Mouse (Mus musculus): Measurements from ENCODE around the gene Cap2. TPM values are rescaled to one million over a fixed set of nuclear protein-coding genes. Genes with fewer than 3 reads are reported as not detected.

Gene Cap2
- total RNA-seq, 2 experiments from 2014 or later = 265 to 282 TPM

DNA sequence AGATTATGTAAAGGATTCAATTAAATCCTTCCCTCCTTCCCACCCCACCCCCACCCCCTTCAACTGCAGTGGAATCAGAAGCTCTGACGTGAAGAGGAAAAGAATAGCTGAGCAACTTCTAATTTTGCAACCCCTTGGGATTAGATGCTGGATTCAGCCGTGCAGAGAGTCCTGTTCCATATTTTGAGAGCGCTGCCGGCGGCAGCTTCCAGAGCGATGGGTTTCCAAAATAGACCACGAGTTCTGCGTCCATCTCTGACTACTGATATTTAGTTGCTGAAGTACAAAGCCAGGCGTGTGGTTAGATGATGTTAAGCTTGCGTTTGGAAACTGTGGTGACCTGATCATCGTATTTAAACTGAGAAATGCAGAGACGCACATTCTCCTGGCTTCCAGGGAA is 22.1 kb downstream of the Cap2 start:
- DNase-seq (ENCODE audit: low spot score in 2 of 2) = peak in 1 of 2 experiments; percentile 56

DNA sequence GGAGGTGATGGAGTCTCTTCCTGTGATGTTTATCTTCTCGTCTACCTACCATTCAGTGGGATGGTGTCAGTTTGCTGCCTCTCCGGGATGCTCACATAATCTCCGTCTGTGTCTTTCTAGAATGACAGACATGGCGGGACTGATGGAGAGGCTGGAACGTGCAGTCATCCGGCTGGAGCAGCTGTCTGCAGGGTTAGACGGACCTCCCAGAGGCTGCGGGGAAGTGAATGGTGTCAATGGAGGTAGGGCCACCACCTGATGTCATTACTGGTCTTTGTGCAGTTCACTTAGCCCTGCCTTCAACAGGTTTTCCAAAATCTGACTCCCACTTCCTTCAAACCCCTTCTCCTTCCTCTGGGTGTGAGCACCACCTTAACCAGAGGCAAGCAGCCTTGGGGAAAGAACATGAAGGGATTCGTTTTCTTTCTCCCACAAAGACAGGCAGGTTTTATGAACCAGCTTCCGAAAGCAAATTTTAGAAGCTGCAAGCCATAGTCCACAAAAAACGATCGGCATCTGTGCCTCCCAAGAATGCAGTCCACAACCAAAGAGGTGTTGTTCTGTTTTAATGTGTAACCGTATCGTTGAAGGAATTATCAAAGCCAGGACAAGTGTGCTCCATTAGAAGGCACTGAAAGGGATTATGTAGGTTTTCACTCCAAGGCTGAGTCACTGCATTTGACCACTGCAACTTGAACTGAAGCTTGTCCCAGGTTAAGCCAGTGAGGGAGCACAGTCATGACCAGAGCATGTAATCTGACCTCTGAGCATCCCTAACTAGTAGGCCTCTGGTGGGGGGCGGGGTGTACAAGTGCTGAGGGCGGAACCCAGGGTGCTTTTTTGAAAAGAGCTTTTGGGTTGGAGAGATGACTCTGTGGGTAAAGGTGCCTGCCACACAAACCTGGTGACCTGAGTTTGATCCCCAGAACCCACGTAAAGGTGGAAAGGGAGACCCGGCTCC is 23.9 kb downstream of the Cap2 start:
- DNase-seq (ENCODE audit: low spot score in 2 of 2) = no peak

DNA sequence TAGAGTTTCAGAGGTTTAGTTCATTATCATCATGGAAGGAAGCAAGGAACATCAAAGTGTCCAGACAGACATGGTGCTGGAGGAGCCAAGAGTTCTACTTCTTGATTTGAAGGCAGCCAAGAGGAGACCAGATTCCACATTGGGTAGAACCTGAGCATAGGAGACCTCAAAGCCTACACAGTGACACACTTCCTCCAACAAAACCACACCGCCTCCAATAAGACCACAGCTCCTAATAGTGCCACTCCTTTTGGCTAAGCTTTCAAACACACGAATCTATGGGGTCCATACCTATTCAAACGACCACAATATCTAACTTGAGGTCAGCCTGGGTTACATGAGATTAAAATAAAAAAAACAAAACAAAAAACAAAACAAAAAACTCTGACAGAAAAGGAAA is 25.0 kb downstream of the Cap2 start:
- no peak for DNase-seq (ENCODE audit: low spot score in 2 of 2)

DNA sequence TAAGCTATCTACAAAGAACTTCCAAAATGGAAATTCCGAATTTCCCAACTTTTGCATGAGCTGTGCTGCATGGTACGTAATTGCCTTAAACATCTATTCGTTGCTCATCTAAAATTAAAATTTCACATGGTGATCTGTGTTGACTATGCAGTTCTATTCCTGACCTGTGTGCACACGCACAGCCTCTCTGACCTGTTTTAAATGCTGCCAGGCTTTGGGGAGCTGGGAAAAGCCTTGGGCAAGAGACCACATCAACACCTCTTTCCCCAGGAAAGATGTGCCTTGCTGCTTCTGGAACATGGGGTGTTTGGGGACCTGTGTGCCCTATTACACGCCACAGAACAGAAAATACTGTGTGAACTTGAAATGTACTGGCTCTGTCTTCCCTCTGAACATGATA is 25.7 kb downstream of the Cap2 start:
- DNase-seq (ENCODE audit: low spot score in 2 of 2) = no peak

DNA sequence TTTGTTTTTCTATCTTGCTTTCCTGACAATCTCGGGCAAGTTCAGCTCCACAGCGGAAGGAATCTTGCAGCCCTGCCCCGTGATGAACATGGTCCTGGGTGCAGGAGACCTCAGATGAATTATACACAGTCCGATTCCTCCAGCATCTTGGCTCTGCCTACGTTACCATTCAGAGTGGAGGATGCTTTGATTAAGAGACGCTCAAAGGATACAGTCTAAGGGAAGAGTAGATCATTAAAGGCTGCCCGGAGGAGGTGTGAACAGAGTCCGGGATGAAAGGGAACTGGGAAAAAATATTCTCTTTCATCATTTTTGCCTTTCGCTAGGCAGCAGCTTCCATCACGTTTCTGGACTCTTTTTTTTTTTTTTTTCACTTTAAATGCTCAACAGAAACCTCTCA is 27.4 kb downstream of the Cap2 start:
- no peak for DNase-seq (ENCODE audit: low spot score in 2 of 2)

DNA sequence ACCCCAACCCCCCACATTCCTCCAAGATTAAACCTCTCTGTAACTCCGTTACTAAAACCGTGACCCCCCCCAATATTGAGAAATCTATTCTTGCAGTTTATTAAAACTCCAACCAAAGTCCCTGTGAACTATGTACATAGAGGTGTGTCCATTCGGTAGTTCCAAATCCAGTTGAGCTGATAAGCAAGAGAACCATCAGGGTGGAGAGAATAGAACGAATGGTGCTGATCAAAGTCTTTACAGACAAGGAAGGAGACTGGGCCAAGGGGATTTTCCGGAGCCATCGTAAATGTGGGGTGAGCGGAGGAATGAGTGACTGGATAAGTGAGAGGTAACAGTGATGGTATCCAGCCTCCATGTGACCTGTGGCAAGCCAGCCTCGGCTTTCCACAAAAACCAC is 28.9 kb downstream of the Cap2 start:
- no peak for DNase-seq (ENCODE audit: low spot score in 2 of 2)

DNA sequence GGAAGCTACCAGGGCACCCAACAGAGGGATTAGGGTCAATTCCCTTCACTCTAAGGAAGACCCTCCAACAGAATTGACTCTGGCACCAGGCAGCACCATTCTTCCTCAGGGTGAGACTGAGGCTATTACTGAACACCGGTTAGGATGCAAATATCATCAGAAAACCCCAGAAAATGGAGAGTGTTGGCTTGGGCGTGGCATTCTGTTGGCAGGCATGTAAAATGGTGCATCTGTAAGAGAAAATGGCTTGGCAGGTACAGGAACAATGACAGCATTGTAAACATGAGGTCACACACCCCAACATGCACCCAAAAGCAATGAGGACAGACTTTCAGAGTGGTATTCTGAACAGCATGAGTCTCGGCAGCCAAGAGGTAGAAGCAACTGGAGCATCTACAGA is 30.0 kb downstream of the Cap2 start:
- DNase-seq (ENCODE audit: low spot score in 2 of 2) = no peak

DNA sequence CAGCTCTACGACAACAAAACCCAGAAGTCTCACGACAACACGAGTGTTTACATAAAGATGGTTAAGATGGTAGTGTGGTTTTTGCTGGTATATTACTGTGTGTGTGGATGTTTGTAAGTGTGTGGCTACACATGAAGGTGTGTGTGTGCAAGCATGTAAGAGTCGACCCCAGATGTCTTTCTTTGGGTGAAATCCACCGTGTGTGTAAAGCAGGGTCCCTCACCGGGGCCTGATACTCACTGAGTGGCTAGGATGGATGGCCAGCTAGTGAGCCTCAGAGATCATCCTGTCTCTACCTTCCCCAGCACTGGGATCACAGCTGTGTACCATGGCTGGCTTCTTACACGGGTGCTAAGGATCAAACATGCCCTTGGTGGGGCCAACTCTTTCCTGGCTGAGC is 30.6 kb downstream of the Cap2 start:
- no peak for DNase-seq (ENCODE audit: low spot score in 2 of 2)

DNA sequence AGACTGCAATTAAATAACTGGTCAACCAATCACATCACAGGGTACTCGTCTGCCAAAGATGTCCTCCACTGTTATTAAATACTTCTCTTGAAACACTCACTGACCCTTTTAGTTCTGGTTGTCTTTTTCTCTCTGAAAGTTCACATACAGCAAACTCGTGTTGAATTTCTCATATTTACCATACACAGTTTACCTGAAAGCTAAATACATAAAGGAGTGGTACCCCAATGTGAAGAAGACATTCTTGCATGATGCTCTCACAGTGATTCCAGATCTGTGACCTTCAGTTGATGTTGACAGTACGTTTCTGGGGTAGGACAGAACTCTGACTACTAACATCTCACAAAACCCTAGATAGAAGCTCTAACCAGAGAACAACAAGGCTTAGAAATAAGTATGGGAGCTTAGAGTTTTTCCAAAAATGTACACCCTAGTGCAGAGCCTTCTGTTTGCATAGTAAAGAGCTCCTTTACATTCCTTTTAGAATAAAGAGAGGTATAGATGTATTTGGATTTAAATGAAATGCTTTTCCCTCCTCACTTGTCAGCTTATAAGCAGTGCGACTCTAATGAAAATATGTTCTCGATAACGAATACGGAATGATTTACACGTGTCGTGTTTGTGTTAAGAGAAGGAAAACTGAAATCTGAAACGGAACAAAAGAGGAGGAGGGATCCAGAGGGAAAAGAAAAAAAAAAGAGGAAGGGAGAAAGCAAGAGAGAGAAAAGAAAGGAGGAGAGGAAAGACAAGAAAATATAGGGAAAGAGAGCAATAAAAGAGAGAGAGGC is 31.9 kb downstream of the Cap2 start:
- DNase-seq (ENCODE audit: low spot score in 2 of 2) = no peak

DNA sequence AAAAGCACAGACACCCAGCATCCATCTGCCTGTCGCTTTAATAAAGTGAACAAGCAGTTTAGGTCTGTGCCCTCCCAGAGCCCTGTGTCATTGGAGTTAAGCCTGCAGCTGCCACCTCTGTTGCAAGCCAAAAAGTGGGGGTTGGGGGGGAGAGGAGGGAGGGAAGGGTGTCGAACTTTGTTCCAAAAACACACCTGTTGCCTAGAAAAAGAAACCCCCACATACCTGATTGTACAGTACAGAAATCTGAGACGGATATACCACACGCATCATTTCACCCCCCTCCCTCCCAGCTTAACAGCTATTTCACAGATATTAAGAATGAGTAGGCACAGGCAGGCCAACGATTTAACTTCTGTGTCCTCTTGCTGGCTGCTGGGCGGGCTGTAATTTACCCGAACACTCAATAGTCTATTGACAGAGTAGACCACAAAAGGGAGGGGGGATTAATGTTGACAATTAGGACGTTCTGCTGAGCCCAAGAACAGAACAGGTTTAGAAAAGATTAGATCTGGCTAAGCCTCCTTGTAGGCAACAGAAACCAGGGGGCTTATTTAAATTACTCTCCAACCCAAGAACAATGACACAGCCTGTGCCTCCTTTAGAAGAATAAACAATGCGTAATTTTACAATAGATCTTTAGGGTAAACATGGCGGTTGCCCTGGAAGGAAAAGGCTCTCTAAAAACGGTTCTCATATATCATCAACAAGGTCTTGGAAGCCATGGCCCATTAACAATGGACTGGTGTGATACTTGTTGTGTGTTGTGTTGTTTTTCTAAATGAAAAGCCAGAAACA is 32.7 kb downstream of the Cap2 start:
- DNase-seq (ENCODE audit: low spot score in 2 of 2) = no peak

DNA sequence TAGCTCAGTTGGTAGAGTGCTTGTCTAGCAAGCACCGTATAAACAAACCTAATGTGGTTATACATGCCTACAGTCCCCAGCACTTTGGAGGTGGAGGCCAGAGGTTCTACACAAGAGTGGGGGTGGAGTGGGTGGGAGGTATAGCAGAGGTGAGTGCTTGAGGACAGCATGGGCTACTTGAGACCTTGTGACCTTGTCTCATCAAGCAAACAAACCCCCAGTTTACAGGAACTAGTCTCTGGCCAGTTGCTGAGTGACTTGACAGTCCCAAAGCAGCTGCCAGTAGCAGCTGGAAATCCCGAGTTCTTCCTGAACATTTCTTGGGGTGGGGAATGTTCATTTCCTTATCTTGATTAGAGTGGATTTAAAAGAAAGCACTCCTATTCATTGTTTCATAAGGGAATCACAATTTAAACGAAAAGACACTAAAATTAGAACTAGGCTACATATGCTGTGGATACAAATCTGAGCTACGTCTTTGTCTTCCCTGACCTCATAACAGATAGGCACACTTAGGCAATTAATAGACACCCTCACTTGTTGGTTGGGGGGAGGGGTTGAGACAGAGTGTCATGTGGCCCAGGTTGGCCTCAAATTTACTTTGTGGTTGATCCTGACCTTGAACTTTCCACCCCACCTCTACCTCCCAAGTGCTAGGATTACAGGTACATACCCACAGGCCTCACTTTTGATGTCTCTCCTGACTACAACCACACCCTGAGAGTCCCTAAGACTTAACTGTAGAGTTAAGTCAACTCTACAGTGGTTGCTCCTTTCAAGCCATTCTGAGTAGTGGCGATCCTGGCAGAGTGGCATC is 33.5 kb downstream of the Cap2 start:
- no peak for DNase-seq (ENCODE audit: low spot score in 2 of 2)

DNA sequence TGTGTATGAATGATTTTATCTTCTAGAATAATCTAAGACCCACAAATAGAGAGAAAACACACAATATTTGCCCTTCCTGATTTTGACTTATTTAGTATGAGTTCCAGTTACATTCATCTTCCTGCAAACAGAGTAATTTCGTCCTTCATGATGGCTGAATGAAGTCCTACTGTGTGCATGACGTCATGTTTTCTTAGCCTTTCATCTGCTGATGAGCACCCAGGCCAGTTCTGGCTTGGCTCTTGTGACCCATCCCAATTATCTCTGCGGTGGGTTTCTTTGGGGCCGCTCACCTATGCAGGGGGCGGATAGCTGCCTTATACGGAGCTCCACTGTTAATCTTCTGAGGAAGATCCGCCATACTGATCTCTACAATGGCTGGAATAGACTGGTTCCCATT is 37.6 kb downstream of the Cap2 start:
- no peak for DNase-seq (ENCODE audit: low spot score in 2 of 2)

DNA sequence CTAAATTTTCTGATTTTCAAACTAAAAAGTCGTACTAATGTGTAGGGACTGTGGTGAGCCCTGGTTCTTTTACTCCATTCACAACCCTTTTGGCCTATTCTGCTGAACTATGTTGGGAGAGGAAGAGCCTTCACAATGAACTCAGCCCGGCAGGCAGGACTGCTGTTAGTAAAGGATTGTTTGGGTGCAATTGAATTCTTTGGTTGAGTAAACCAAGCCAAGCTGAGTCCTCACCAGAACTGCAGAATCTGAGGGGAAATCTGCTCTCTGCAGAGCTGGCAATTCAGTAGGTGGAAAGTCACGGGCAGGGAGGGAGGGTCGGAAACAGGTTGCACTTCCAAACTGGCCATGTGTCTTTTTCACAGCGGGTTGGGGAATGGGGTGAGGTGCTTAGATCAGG is 39.3 kb downstream of the Cap2 start:
- DNase-seq (ENCODE audit: low spot score in 2 of 2) = no peak

DNA sequence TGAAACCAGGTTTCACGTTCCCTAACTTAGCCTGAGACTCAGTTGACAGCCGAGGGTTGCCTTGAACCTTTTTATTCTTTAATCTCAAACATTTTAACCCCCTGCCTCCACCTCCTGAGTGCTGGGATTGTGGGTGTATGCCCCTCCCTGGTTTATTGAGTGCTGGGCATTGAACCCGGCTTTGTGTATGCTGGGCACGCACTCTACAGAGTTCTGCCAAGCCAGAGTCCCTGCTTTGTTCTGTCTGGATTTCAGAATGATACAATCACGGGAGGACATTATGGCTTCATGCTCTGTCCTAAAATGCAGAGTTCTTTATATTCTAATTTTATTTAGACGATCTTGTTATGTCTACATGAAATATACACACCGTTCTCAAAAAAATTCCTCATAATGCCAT is 41.1 kb downstream of the Cap2 start:
- DNase-seq (ENCODE audit: low spot score in 2 of 2) = no peak

DNA sequence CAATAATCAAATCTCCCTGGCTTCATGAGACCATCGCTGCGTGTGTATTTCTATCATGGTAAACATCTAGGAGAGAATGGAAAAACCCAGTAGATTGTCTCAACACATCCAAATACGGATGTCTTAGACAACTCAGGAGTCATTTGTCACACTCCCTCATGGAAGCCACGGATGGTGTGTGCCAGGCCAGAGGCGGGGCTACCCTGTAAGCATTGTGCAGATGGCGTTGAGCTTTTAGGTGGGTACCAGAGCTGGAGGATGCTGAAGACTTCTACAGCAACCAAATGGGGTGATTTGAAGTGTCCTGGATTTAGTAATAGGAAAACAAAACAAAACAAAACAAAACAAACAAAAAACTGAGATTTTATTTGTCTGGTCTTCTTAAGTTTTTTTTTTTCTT is 43.0 kb downstream of the Cap2 start:
- DNase-seq (ENCODE audit: low spot score in 2 of 2) = no peak

DNA sequence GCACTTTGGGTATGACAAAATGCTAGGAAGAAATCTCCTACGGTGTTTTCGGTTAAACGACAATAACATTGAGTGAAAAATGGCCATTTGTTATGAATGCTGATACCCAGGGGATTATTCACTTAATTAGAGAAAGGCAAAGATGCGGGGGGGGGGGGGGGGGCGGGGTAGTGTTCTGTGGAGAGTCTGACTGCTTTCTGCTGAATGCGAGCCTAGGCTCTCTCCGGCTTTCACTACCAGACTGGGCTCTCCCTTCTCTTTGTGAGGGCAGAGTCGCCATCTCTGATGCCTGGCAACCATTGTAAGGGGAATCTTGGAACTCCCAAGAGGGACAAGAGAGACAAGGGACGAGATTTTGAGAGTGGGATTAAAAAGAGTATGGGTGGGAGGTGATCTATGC is 43.4 kb downstream of the Cap2 start:
- no peak for DNase-seq (ENCODE audit: low spot score in 2 of 2)

DNA sequence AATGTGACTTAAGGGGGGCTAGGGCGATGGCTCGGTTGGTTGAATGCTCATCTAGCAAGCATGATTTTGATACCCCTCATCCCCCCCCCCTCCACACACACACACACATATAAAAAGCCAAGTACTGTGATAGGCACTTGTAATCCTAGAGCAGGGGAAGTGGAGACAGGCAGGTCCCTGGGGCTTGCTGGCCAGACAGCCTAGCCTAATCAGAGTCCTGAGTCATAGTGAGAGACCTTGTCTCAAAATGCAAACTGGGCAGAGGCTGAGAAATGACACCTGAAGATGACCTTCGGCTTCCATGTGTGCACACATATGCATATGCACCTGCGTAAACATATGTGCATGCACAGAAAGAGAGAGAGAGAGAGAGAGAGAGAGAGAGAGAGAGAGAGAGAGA is 45.2 kb downstream of the Cap2 start:
- DNase-seq (ENCODE audit: low spot score in 2 of 2) = no peak

DNA sequence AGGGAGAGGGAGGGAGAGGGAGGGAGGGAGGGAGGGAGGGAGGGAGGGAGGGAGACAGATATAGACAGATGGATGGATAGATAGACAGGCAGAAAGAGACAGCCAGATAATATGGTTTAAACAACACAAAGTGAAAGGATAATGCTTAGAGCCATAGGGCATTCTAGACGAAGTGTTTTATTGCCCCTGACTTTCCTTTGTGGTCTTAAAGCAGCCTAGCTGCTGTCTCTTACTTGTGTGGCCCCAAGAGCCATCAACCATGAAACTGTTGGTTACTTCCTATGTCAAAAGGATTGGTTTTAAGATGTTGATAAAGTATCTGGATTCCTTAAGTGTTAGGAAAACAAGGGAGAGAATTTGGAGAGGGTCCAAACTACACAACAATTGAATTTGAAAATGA is 45.6 kb downstream of the Cap2 start:
- DNase-seq (ENCODE audit: low spot score in 2 of 2) = no peak

DNA sequence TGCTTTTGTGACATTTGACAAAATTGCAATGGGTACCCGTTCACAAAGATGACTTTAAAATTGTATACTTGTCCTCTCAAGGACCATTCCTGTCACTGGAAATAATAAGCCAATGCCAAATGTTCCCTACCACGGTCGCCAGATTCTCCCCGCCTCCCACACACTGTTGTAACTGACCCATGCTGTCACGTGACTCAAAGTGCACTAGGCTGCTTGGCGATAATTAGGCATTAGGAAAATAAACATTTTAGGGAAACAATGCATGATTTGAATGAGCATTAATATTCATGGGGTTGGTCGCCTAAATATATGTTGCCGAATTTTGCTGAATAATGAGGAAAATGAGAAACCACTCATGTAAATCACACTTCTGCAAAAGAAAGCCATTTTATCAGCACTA is 46.5 kb downstream of the Cap2 start:
- DNase-seq (ENCODE audit: low spot score in 2 of 2) = no peak

DNA sequence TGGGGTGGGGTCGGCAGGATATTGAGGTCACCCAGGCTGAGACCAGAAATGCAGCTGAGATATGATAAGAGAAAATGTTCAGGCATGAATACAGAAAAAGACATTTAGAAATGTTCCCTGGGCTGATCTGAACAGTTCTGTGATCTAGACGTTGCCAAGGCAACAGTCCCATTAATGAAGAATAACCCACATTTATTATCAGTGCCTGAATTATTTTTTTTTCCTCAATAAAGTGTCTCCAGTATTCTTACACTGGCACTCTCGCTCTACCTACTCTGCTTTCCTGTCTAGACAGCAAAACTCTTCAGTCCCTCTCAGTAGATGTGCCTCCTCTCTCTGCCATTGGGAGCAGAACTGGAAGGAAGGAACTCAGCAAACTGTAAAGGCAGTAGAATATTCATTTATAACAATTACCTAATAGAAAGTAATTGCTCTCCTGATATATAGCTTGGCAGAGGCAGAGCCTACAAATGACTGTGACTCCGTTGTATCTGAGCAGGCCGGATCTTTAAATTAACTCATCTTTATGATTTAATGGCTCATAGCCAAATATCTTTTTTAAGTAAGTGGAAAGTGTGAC is 47.0 kb downstream of the Cap2 start:
- DNase-seq (ENCODE audit: low spot score in 2 of 2) = no peak
